Mouse (Mus musculus): ENCODE data around the gene Ssrp1.

Gene Ssrp1

DNA sequence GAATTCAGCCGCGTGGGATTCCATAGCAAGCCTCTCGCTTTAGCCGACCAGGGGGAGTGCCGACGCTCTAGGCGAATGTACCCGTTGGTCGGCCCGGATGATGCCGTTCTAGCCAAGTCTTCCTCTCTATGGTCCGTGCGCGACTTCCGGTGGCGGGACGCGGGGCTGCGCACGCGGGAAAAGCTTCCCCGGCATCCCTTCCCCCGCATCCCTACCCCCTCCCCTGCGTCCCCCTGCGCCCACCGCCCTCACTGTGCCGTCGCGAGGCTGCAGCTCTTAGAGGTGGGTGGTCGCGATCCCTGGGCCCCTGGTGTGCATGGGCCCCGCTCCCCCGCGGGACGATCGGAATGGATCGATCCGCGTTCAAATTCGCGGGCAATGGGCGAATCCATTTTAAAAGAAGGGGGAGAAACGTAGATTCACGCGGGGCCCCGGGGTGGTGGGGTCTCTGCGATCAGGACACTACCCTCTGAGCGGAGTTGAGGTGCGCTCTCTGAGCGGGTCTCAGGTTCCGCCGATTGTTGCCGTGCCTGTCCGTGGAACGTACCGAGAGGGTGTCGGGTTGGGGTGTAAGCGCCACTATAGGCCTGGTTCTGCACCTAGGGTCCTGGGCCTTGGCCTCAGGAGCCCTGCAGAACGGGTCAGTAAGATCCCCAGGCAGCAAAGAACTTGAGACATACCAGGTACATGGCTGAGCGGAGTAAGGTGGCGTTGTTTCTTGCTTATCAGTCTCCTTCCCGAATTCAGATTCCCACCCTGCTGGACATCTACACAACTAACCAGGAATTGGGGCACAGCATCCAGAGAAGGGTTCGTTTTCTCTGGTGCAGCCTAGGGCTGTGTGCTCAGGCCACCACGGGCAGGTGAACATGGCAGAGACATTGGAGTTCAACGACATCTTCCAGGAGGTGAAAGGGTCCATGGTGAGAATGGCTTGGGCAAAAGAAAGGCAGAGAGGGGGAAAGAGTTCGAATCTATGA lies at the start of gene Ssrp1, which contains the start of gene P2rx3:
TSS of gene Ssrp1 (plus strand) at position 188 of the 980 bp plus-strand sequence.
TSS of gene P2rx3 (minus strand) at position 416 of the 980 bp plus-strand sequence.
- DNase-seq = peak; percentile 95

DNA sequence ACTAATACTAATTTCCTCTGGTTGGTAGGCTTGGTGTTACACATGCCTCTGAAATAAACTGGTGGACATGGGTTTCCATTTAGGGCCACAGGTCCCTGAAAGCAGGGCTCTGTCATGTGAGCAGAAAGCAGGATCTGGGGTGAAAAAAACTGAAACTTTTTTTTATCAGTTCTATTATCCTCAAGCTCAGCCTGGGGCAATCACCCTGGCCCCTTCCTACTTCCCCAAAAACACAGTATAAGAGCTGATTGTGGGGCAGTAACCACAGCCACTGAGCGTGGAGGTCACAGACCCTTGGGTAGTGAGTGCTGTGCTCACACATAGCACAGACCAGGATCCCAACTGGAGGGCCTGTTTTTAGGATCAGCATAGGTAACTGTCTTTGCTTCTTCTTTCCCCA lies 49.1 kb upstream of the Ssrp1 start, which contains the start of gene Prg3:
TSS of gene Prg3 (plus strand) at position 286 of the 400 bp plus-strand sequence.
- DNase-seq = no peak

DNA sequence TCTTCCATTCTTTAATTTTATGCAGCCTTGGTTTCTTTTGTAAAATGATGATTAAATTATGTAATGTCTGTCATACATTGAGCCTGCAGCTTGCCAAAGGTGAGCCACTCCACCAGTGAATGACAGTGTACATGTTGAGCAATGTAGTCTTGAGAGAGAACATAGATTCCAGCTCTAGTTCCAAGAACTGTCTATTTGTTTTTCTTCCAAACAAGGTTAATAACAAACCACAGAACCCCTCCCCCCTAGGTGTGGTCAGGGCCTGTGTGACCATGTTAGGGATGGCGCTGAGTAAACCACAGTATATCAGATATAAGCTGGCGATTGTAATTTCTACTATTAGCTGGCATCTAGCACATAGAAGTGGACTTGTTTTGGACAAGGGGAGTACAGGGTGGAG lies 40.7 kb upstream of the Ssrp1 start:
- DNase-seq = no peak

DNA sequence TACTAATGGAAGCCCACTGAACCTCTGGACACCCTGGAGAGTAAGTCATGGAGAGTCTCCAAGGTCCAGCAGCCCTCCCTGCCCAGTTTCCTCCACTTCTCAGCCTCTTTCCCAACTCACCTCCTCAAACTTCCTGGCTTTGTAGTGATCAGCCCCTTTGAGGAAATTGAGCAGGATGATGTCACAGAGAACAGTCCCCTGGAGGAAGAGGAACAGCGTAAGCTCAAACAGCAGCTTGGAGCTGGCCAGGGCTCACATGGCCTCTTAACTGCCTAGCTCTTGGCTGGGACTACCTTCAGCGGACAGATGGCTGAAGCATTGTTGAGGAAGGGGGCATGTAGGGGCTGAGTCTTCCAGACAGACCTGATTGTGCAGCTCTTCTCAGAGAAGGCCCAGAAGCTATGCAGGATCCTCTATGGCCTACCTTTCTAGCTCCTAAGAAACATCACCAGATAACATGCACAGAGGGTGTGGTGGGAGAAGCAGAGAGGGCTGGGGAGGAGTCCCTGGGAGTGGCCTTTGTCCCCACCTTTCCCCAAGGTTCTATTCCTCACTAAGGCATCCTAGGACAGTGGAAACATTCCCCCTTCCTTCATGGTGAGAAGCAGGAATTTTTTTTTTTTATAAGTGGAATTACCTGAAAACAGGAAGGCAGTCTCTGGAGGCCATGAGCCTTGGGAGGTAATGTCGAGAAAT lies 37.4 kb upstream of the Ssrp1 start:
- DNase-seq = peak; percentile 17

DNA sequence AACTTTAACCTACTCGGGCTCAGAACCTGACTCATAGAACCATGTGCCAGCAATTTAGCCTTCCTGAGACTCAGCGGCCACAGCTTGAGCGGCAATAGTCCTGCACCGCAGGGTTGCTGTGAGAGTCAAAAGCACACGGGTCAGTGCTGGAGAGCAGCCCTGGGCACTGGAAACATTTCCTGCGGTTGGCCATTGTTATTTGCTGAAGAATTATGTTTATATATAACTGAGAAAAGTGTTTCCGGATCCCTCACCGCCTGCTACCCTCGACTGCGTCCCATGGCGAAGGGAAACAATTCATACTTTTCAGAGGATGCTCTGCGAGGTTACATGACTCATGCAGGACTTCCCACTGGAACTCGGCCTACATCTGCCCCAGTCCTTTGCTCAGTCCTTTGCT lies 35.5 kb upstream of the Ssrp1 start:
- DNase-seq = peak; percentile 34

DNA sequence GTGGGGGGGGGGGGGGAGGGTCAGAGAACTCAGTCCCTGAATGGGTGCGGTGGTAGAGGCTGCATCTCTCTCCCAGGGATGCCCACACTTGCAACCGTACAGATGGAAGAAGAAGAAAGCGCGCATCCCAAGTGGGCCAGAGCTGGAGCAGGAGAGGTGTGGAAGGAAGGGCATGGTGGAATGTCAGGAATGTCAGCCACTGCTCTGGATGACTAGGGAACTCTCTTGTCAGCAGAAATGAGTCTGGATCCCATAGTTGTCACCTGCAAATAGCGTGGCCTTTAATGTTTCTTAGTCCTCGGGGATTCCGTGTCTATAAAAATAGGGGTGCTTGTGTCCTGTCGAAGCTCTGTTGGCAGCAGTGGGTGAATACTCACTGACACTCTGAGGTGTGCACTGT lies 34.5 kb upstream of the Ssrp1 start:
- no peak for DNase-seq

DNA sequence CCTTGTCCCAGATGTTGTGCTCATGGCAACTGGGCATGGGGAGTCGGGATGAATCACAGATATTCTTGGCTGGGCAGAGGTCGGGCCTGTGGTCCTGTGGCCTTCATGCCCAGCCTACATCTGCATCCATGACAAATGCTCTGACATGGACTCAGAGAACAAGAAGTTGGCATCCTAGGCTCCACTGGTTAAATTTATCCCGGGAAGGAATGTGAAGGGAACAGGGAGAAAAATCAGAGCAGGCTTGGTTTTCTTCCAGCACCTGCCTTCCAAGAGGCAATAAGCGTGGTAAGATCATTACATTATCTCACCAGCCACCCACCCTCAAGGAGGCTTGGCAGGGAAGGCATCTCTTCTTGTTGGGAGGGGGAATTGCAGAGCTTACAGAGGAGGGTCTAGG lies 32.7 kb upstream of the Ssrp1 start:
- no peak for DNase-seq

DNA sequence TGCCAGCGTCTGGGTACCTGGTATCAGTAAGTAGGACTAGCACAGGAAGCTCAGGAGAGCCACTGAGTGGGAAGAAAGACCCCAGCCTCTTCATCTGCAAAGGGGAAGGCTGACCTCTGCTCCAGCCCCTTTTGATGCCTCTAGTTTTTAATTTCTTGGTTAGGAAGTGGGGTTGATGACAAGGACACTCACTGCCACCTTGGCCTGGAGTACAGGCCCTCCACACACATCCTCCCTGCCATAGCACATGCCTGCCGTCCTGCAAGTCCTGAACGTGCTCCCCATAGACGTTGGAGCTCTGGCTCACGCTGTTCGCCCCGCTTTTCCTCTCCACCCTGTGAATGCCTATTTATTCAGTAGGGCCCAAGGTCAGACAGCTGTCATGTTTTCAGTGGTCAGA lies 30.4 kb upstream of the Ssrp1 start:
- DNase-seq = no peak

DNA sequence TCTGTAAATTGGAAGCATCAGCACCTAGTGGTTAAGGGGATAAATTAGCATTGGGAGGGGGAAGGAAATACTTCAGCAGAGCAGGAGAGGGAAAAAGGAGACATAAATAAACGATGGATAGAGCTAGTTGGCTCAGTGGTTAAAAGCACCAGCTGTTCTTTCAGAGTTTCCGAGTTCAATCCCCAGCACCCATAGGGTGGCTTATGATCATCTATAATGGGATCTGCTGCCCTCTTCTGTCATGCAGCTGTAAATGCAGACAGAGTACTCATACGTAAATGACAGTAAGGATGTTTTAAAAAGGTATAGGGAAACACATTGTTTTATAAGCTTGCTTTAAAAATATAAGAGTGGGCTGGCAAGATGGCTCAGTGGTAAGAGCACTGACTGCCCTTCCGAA lies 29.3 kb upstream of the Ssrp1 start:
- peak; percentile 28 for DNase-seq

DNA sequence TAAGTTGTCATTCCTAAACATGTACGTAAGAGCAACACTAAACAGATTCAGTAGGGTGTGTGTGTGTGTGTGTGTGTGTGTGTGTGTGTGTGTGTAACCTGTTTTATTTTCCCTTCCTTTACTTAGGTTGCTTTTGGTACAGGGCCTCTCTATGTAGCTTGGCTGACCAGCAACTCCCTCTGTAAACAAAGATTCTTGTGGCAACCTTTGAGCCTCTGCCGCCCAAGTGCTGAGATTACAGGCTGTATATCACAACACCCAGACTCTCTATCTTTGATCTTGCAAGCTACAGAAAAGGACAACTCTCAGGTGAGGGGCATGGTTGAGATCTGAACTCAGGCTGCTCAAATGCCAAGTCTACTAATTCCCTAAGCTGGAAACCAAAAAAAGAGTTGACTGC lies 27.8 kb upstream of the Ssrp1 start:
- no peak for DNase-seq

DNA sequence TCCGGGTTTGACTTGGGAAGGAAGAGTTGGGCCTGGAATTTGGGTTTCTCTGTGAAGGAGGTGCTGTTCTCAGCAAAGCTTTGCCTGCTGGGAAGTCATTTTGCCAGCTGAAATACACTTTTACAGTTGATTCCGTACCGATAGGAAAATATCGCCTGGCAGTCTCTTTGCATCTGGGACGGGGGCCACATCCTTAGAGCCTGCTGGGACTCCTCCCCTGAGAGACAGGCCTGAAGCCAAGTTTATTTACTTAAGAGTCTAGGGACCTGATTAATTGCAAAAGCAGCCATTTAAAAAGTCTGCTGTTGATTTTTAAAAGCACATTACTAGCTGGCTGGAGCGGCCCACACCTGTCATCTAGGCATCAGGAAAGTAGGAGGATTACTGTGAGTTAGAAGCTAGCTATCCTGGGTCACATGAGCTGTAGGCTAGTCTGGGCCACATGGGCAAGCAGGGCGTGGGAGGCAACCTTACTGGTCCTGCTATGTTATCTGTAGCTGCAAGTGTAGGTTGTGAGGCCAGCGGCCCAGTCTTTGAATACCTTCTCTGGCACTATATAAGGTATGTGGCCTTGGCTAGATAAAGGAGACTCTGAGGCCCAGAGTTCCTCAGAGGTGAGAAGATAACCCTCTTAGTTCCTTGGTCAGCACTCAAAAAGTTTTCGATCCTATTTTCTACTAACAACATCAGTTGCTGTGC lies 25.0 kb upstream of the Ssrp1 start:
- DNase-seq = peak; percentile 41

DNA sequence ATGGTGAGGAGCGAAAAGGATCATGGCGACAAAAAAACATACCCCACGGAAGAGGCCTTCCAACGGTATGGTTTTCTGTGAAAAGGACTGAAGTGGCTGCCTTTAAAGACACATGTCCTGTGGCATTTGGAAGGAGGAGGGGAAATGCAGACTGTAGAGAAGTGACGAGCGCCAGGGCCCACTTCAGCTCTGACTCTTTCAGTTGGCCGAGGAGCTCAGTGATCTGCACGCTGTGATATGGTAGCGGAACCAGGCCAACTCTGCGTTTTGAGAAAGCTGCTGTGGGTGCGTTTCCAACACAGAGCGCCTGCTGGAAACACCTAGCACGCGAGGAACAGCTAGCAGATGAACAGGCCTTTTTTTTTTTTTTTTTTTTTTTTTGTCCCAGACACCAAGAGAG lies 24.4 kb upstream of the Ssrp1 start:
- no peak for DNase-seq

DNA sequence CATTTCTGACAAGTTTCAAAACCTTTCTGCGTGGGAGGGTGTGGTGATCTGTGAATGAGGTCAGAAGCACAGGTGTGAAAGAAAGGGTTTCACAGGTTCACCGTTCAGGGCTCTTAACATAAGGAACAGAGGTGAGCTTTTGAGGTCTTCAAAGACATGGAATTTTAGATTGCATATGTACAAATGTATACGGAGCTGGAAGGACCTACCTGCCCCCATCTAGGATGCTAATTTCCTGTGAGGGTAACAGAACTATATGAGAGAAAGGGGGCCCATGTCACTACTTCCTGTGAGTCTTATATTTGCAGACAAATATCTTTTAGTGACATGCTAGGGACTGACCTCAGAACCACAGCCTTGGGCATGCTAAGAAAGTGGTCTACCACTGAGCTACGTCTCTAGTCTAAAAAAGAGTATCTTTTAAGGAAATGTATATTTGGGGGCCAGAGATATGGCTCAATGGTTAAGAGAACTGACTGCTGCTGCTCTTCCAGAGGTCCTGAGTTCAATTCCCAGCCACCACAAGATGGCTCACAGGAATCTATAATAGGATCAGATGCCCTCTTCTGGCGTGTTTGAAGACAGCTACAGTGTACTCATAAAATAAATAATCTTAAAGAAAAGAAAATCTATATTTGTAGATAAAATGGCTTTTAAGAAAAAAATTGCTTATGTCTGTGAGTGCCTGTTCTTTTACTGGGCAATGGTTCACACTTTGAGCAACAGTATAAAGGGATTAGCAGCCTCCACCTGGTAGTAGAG lies 23.0 kb upstream of the Ssrp1 start:
- no peak for DNase-seq

DNA sequence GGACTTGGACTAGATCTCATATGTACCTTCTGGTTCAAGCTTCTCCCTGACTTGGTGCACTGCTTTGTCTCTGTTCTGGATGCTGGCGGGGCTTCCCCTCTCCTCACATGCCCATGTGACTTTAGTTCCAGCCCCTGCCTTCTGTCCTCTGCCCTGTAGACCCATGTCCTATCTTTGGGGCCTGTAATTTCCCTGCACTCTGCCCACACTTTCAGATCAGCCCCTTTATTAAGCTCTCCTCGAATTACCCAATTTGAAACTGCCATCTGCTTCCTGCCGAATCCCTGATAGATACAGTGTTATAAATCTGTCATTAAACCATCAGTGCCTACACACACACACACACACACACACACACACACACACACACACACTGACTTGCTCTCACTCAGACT lies 22.4 kb upstream of the Ssrp1 start:
- no peak for DNase-seq

DNA sequence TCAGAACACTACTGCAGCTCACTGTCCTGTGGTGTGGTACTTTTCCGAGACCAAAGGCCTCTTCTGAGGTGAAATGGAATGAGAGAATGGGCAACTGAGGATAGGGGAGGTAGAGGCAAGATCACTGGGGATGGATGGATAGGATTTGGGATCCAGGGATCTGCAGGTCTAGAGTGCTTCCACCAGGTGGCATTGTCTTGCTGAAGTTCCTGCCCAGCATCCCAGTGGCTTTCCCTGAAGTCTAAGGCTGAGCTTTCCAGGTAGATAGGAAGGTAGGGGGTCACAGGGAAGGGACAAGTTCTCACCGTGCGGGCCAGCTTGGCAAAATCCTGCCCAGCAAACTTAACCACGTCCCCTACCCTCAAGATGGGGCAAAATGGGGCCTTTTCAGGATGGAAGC lies 15.0 kb upstream of the Ssrp1 start:
- DNase-seq = peak; percentile 43

DNA sequence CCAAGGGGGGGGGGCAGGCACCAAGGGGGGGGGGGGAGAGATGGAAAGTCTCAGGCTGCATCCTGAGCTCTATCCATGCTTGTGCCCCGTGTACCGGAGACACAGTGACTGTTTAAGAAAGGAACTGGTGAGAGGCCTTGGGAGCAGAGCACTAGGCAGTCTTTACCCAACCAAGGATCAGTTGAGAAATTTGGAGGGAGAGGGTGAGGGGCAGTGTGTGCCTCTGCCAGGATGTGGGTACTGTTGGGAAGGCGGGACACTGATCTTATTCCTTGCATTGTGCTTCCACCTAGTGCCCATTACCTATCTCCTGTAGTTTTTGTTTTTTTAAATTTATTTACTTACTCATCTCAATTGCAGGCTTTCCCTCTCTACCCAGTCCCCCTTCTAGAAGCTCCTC lies 10.9 kb upstream of the Ssrp1 start:
- DNase-seq = no peak

DNA sequence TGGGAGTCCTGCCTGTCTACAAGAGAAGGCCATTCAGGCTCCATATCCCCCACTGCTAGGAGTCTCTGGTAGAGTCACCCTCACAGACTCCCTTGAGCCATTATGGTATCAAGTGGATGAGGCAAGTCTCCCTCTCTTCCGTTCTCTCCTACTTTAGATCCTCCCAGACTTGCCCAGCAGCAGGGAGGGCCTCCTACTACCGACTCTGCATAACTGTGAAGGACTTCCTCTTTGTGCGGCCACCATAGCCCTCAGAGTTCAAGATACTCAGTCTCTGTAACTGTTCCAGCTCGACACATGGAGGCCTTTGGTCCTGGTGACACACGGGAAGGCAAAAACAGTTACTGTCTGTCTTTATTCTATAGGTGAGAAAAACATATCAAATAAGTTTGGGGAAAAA lies 9.8 kb upstream of the Ssrp1 start:
- no peak for DNase-seq

DNA sequence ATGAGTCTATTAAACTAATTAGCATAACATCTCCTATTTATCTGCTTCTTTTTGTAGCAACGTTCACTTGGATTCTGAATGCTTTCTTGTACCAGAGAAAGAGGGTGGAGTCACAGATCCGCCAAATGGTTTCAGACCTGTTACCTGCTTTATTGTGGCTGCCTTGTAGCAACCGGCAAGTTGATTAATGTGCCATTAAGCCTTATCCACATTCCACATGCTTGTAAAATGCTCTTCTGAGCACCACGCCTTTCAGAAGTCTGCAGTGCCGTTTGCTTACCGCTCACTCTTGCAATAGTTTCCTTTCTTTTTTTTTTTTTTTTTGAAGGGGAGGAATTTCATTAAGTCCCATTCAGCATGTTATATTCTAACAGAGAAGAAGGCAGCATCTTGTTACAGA lies 7.1 kb upstream of the Ssrp1 start:
- no peak for DNase-seq

DNA sequence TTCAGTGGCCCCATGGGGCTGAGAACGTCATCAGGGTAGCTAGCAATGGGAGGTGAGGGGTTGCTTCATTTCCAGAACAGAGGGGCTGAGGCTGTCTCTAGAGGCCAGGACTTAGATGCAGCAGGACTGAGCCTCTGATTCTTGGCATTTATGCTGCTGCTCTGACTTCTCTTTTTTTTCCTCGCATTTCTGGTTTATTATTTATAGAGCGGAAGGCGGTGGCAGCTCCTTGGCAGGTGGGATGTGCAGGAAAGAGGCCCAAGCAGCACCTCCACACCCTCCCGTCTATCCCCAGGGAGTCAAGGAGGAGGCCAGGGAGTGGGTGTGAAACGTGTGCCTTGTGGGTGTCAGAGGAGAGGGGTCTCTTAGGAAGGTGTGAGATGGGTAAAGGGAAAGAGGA lies 6.0 kb upstream of the Ssrp1 start:
- no peak for DNase-seq

DNA sequence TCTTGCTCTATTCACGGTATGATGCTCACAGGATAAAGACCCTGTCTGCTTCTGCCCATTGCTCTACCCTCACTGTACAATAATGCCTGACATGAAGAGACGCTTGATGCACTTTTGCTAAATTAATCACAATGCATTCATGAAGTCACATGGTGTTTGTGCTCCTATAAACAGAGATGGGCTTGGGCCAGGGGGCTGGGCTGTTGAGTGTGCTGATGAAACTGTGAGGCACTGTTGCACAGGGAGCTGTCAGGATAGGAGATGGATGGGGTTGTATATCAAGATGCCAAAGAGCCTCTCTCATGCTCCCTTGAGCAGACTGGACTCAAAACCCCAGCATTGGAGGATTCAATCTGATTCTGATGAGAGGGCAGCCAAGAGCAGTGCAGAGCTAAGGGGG lies 3.9 kb upstream of the Ssrp1 start:
- DNase-seq = no peak

DNA sequence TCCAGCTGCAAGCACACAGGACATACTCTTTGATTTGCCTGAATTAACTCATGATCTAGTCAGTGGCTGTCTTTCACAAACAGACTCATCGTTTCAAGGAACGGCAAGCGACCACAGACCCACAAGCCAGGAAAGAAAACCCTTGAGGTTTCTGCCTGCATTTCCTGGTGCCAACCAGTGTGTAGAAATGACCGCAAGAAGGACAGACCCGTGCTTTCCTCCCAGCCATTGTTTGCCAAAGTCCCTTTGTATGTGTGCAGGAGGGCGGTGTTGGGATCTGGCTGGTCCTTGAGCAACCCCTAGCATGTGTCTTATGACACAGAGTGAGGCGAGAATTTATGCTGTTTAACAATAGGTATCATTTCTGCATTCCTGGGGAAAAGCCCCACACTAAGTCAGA lies 2.9 kb upstream of the Ssrp1 start:
- no peak for DNase-seq

DNA sequence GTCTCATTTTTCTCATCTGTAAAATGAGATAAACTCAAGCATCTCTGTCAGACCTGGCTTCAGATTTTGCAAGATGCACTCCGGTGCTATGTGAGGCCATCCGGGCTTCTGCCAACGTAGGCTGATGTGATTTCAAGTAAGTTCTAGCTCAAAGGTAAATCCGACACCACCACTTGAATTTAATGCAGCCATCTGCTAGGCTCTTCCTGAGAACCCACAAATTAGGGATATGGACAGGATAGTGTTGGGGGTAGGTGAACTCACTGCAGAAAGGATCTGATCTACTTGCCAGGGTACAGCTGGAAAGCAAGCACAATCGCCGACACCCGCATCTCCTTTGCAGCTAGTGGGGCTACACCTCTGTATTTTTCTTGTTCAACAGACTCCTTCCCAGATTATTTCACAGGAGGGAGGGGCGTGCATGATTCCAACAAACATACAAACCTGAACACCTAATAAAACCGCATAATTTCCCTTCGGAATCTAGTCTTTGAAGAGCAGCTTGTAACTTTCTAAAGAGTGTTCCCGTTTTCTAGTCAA lies 457 bp upstream of the Ssrp1 start:
- no peak for DNase-seq

Measured in kidney, postnatal 10 days (tissue).